Mouse (Mus musculus) hindbrain, embryonic 16.5 days (tissue): Measurements from ENCODE around the gene Cacna2d3. TPM values are rescaled to one million over a fixed set of nuclear protein-coding genes. Genes with fewer than 3 reads are reported as not detected.
A peak's percentile ranks its signal among the peaks of the same experiment; 100 is the strongest.

Experiments
- ATAC-seq: fragments of 200-750 bp; cut with Nextera tagmentation; 2 replicates; pipeline ENCODE4 v1.8.0; 2017; ENCODE audit warnings: moderate TSS enrichment, moderate library complexity
- H3K27ac ChIP-seq: fragments of 300-500 bp; sonication (generic); 2 replicates; pipeline ENCODE4 v1.5.1; 2014; ENCODE audit warnings: low read depth, mild to moderate bottlenecking, control low read depth, low read length, moderate library complexity
- H3K27me3 ChIP-seq: fragments of 300-500 bp; sonication (generic); replicated peaks from 2 replicates; pipeline ENCODE4 v1.6.1; 2014; ENCODE audit warnings: low read length; ENCODE audit not compliant: control insufficient read depth, insufficient read depth
- H3K36me3 ChIP-seq: fragments of 300-500 bp; sonication (generic); 2 replicates; pipeline ENCODE4 v1.6.1; 2014; ENCODE audit warnings: mild to moderate bottlenecking, low read length, moderate library complexity, mixed read lengths; ENCODE audit not compliant: control insufficient read depth, insufficient read depth
- H3K4me1 ChIP-seq: fragments of 300-500 bp; sonication (generic); 2 replicates; pipeline ENCODE4 v1.6.1; 2014; ENCODE audit warnings: low read depth, low read length; ENCODE audit not compliant: control insufficient read depth, insufficient read depth
- H3K4me2 ChIP-seq: fragments of 300-500 bp; sonication (generic); 2 replicates; pipeline ENCODE4 v1.6.1; 2014; ENCODE audit warnings: mild to moderate bottlenecking, low read length, control low read depth, moderate library complexity
- H3K4me3 ChIP-seq: fragments of 300-500 bp; sonication (generic); 2 replicates; pipeline ENCODE4 v1.5.1; 2014; ENCODE audit warnings: mild to moderate bottlenecking, low read length, control low read depth, moderate library complexity
- H3K9ac ChIP-seq: fragments of 300-500 bp; sonication (generic); 2 replicates; pipeline ENCODE4 v1.6.1; 2014; ENCODE audit warnings: low read depth, mild to moderate bottlenecking, control low read depth, low read length, moderate library complexity
- H3K9me3 ChIP-seq: fragments of 300-500 bp; sonication (generic); 2 replicates; pipeline ENCODE4 v1.6.1; 2014; ENCODE audit warnings: mild to moderate bottlenecking, low read length, moderate library complexity; ENCODE audit not compliant: control insufficient read depth
- WGBS: fragments of 180-500 bp; shearing (Covaris S2); extraction: QIAGEN DNeasy Blood & Tissue Kit; methylation state at CpG from one replicate; pipeline ENCODE4 v1.1.7; 2014; 5-methylcytosine and 5-hydroxymethylcytosine counted together
- polyA plus RNA-seq: library from polyadenylated mRNA; unstranded; fragments of >200 nt; fragmentation: Nextera tagmentation; extraction: Ambion mirVana; gene quantifications from 2 replicates; pipeline ENCODE4 v1.2.1, GENCODE M21; 2015

The Cacna2d3 gene
- polyA plus RNA-seq, 1 experiment from 2014 or later: 32.8 TPM

DNA sequence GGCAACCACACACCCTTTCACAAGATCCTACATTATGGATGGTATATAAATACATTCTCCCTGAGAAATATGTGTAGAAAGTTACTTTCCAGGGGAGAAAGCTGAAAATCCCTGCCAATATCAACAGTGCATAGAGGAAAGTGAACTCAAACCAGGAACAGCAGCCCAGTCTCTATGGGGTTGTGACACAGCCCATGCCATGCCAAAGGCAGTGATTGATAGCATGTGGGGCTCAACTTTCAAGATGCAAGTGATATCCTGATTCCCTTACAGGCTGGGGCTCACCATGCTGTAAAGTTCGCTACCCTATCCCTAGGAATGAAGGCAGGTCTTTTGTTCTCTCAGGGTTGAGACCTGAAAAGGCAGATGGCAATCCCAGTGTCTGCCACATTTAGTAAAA lies 229.9 kb downstream of the Cacna2d3 start:
- Histone ChIP-seq H3K4me1 (no peaks in the 10 kb centered on the region), H3K4me2 (no peak overlapping the region), H3K4me3 (no peak overlapping the region), H3K27me3 (no peaks in the 10 kb centered on the region), H3K36me3 (no peaks in the 10 kb centered on the region), H3K27ac (no peak overlapping the region), H3K9ac (no peak overlapping the region), H3K9me3 (no peaks in the 10 kb centered on the region)
- WGBS: 74% methylated on average over 1 of the region's 1 CpGs
- no peak for ATAC-seq

DNA sequence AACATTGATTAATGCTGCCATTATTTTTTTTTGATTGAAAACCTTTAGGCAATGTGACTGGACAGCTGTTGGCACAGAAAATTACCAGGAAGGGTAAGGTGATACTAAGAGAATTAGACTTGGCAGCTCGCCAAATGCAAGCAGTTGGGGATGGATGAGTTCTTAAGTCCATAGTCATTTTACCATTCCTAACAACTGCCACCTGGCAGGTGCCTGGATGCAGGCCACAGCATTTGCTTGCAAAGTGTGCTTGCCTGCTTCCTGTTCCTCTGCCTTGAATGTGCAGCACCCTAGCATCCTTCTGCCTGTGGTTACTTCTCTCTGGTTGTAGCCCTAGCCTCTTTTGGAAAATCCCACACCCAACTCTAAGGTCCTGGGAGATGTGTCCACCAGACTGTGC lies 236.2 kb downstream of the Cacna2d3 start:
- Histone ChIP-seq H3K4me2 (no peak overlapping the region), H3K4me3 (no peak overlapping the region), H3K9ac (no peak overlapping the region), H3K27me3 (no peaks in the 10 kb centered on the region), H3K36me3 (no peaks in the 10 kb centered on the region), H3K9me3 (no peaks in the 10 kb centered on the region), H3K4me1 (no peaks in the 10 kb centered on the region; the same call in 1 of the 2 replicates), H3K27ac (no peak overlapping the region)
- no peak for ATAC-seq
- 75% methylated on average over 1 of the region's 1 CpGs for WGBS

DNA sequence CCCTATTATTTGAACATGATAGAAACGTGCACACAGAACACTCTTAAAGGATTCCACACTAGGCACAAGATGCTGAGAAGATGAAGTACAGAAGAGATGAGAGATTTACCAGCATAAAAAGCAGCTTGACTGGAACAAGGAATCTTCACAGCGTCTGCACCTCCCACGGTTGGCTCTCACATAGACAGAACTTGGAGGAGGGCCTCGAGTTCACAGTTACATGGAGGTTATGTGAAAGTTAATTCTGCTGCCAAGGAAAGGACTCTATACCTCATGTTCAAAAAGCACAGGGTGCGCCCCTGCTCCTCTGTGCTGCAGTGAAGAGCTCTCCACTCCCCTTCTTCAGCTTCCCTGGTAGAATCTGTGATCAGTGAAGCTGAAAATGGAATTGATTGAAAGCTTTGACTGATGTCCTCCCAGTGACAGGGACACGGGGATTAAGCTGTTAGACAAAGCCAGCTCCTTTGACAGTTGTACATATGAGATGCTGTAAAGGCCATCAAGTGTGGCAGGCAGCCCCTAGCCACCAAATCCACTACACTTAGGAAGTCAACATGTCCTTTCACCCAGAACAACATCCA lies 243.2 kb downstream of the Cacna2d3 start:
- Histone ChIP-seq H3K27ac (no peak overlapping the region), H3K9ac (no peak overlapping the region), H3K27me3 (no peaks in the 10 kb centered on the region), H3K4me1 (peaks cover 3% of the 10 kb centered on the region), H3K9me3 (no peaks in the 10 kb centered on the region), H3K4me2 (no peak overlapping the region), H3K4me3 (no peak overlapping the region), H3K36me3 (no peaks in the 10 kb centered on the region)
- no peak for ATAC-seq
- 43% methylated on average over 6 of the region's 6 CpGs for WGBS

- ATAC-seq: no peak
- Histone ChIP-seq H3K4me3 (no peak overlapping the region), H3K27me3 (no peaks in the 10 kb centered on the region), H3K9ac (no peak overlapping the region), H3K4me2 (no peak overlapping the region), H3K27ac (no peak overlapping the region), H3K4me1 (no peaks in the 10 kb centered on the region), H3K36me3 (no peaks in the 10 kb centered on the region), H3K9me3 (no peaks in the 10 kb centered on the region)
- 88% methylated on average over 2 of the region's 2 CpGs for WGBS
These were observed 257.4 kb downstream of the Cacna2d3 start for GRCm38 (mm10) chr14:29464277-29464676.

DNA sequence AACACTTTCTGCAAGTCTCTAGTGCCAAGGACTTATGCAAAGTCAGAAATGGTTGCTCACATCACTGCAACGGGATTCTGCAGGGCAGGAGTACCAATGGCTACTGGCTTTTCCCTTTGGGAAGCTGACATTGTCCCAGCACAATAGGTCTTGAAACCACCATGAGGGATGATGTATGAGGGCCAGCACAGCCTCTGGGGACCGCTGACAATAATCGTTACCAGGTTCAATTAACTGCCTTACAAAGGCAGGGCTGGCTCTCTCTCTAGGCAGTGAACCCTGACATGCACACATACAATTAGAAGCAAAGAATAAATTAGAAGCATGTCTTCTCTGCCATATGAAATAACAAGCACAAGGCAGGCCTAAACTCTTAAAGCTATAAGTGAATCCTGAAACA lies 272.5 kb downstream of the Cacna2d3 start:
- H3K4me1 ChIP-seq: peaks cover 3% of the 10 kb centered on the region; the same call in 1 of the 2 replicates
- no peak overlapping the region for H3K4me2 ChIP-seq
- H3K27me3 ChIP-seq: no peaks in the 10 kb centered on the region
- H3K4me3 ChIP-seq: no peak overlapping the region
- no peaks in the 10 kb centered on the region for H3K9me3 ChIP-seq
- 25% methylated on average over 3 of the region's 3 CpGs for WGBS
- H3K36me3 ChIP-seq: no peaks in the 10 kb centered on the region
- no peak overlapping the region for H3K9ac ChIP-seq
- no peak for ATAC-seq
- no peak overlapping the region for H3K27ac ChIP-seq

DNA sequence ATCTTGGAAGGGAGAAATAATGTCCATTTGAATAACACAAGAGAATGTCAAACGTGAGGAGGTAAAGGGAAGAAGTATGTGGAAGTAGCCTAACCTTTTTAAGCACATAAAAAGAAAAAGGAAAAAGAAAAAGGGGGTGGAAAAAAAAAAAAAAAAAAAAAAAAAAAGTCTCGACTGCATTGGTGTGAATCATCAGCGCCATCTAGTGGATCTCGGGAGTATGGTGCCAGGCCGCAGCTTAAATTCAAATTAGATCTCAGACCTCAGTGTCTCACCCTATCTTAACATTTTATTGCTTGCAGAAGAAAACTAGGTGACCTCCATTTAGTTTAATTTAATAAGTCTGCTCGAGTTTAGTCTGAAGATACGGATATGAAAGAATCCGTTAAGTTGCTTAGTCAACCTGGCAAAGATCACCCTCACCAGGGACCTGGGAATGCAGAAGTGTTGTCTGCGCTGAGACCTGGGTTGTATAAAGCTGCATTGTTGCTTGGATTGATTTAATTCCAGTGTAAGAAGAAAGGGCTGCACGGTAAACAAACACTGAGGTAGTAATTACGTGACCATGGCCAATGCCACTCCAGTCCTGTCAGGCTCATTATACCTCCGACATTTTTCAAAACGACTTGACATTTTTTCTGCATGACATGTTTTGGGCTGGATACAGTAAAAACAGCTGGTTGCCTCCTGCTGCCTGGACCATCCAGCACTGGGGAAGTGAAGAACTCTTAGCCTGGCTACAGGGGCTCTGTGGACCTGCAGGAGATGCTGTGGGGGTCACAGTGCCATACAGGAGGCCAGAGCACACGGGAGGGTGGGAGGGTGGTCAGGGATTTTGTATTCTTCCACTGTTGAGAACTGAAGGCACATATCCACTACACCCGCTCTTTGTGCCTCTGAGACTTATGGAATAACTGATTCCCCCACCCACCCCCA lies 278.3 kb downstream of the Cacna2d3 start:
- 0 out of 2 replicates have a peak, but pooled peaks have one; percentile 30 for ATAC-seq
- Histone ChIP-seq H3K27me3 (no peaks in the 10 kb centered on the region), H3K4me2 (peak overlapping the region; percentile 33; the same call in 1 of the 2 replicates), H3K4me1 (peaks cover 9% of the 10 kb centered on the region), H3K27ac (no peak overlapping the region), H3K9me3 (no peaks in the 10 kb centered on the region), H3K36me3 (no peaks in the 10 kb centered on the region), H3K9ac (no peak overlapping the region), H3K4me3 (no peak overlapping the region)
- 16% methylated on average over 15 of the region's 15 CpGs for WGBS

GRCm38 (mm10) chr14:29442476-29442875 lies 279.2 kb downstream of the Cacna2d3 start:
- no peaks in the 10 kb centered on the region for H3K36me3 ChIP-seq
- H3K9me3 ChIP-seq: no peaks in the 10 kb centered on the region
- H3K4me1 ChIP-seq: peaks cover 9% of the 10 kb centered on the region
- 10% methylated on average over 4 of the region's 4 CpGs for WGBS
- H3K4me3 ChIP-seq: no peak overlapping the region
- H3K27me3 ChIP-seq: no peaks in the 10 kb centered on the region
- H3K27ac ChIP-seq: peak overlapping the region; percentile 36; the same call in 1 of the 2 replicates
- peak overlapping the region; percentile 33 for H3K4me2 ChIP-seq
- ATAC-seq: no peak
- peak overlapping the region; percentile 36; the same call in 1 of the 2 replicates for H3K9ac ChIP-seq

DNA sequence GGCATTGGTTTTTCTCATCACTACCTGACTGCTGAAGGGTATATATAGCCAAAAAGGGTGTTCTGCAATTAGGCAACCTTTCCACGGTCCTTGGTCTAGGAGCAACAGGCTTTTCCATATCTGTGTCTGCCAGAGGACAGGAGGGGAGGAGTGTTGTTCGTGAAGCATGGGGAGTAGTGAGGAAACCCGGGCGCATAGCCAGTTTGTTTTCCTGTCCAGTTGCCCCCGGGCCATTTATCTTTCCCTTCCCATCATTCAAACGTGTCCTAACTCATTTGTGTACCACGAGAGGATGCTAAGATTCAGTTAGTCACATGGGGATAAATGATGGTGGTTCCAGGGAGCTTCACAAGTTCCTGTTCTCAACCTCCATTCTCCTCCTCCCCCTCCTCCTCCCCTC lies 283.0 kb downstream of the Cacna2d3 start:
- no peak for ATAC-seq
- Histone ChIP-seq H3K9ac (no peak overlapping the region), H3K4me2 (no peak overlapping the region), H3K4me3 (no peak overlapping the region), H3K9me3 (no peaks in the 10 kb centered on the region), H3K27ac (no peak overlapping the region), H3K27me3 (no peaks in the 10 kb centered on the region), H3K4me1 (peaks cover 8% of the 10 kb centered on the region), H3K36me3 (no peaks in the 10 kb centered on the region)
- WGBS: 55% methylated on average over 7 of the region's 7 CpGs

DNA sequence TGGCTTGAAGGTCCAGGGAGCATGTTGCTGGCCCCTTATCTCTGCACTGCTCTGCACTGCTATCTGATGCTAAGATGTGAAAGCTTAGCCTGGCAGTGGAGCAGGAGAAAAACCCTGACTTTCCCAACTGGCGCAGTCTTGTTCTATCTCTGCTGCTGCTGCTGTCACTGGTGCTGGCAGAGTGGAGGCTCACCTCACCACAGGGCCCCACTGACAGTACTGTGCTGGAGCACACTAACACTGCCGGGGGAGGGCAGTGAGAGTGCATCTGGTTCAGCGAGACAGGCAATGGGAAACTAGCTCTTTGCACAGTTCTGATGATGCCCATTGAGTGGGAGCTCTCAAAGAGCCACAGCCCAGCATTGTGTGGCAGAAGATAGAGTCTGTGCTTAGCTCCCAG lies 283.4 kb downstream of the Cacna2d3 start:
- Histone ChIP-seq H3K4me3 (no peak overlapping the region), H3K36me3 (no peaks in the 10 kb centered on the region), H3K9ac (no peak overlapping the region), H3K4me2 (no peak overlapping the region), H3K9me3 (no peaks in the 10 kb centered on the region), H3K27me3 (no peaks in the 10 kb centered on the region), H3K27ac (no peak overlapping the region), H3K4me1 (peaks cover 4% of the 10 kb centered on the region)
- WGBS: 61% methylated on average over 3 of the region's 3 CpGs
- ATAC-seq: no peak; the same call in 1 of the 2 replicates
